ENCODE assay signal across 10 mouse cellular contexts in genomic region chr5:128203879-128204581, GRCm38 (mm10).
DNase-seq lines count a peak whose midpoint lies in the region; ATAC-seq and TF ChIP-seq lines count a peak whose summit lies in the region.
"Had no signal": no experiment of that assay in that cellular context is flagged by ENCODE, and none has a peak within 500 bp of the region (broad histone marks: within the 10 kb centered on the region; RNA-seq: fewer than 3 reads in every experiment).

No protein-coding gene starts in this region.

- H3K4me3 ChIP-seq in embryonic facial prominence, embryonic 11.5 days (ENCODE audit: low read depth, low read length) = no peak overlapping the region
- H3K4me3 ChIP-seq in left cerebral cortex, adult 2 months = no peak overlapping the region
- no peak overlapping the region for H3K4me3 ChIP-seq in midbrain, embryonic 15.5 days
- H3K4me3 ChIP-seq: neural tube, embryonic 12.5 days had no signal

- DNase-seq in heart, adult 11 months = peak; percentile 71
- no peak for DNase-seq in heart, postnatal 14 days
- DNase-seq in embryonic facial prominence, embryonic 11.5 days (ENCODE audit: low spot score) = no peak
- peak in 1 of 2 experiments; percentile 35 for DNase-seq in left cerebral cortex, adult 2 months (ENCODE audit: extremely low spot score in 1 of 2, low spot score in 2 of 2)
- no peak for DNase-seq in thymus, postnatal 4 days
- DNase-seq in testis, postnatal 10 days (ENCODE audit: low spot score) = no peak
- DNase-seq in adrenal gland, postnatal 36 days = no peak

- H3K9ac ChIP-seq in embryonic facial prominence, embryonic 11.5 days (replicated peaks; ENCODE audit: low read length) = no peak overlapping the region
- H3K9ac ChIP-seq in midbrain, embryonic 15.5 days = no peak overlapping the region
- H3K9ac ChIP-seq: neural tube, embryonic 12.5 days had no signal

- intact Hi-C loops in heart, postnatal 14 days (cut with DNase I) = no loop called here
- intact Hi-C loops in left cerebral cortex, adult 2 months (cut with DNase I) = no loop called here

- no peaks in the 10 kb centered on the region for H3K4me1 ChIP-seq in embryonic facial prominence, embryonic 11.5 days (ENCODE audit: control insufficient read depth, insufficient read depth, low read length)
- H3K4me1 ChIP-seq in midbrain, embryonic 15.5 days = peaks cover 17% of the 10 kb centered on the region

- no peaks in the 10 kb centered on the region for H3K36me3 ChIP-seq in embryonic facial prominence, embryonic 11.5 days (replicated peaks; ENCODE audit: control insufficient read depth, insufficient read depth, low read depth, low read length)
- no peaks in the 10 kb centered on the region for H3K36me3 ChIP-seq in midbrain, embryonic 15.5 days (replicated peaks)
- H3K36me3 ChIP-seq: neural tube, embryonic 12.5 days had no signal

- WGBS in embryonic facial prominence, embryonic 11.5 days = 31% methylated on average over 9 of the region's 9 CpGs
- WGBS in midbrain, embryonic 15.5 days = 11% methylated on average over 9 of the region's 9 CpGs

- H3K27me3 ChIP-seq in embryonic facial prominence, embryonic 11.5 days (ENCODE audit: control insufficient read depth, insufficient read depth, low read length) = no peaks in the 10 kb centered on the region
- H3K27me3 ChIP-seq in midbrain, embryonic 15.5 days (replicated peaks) = no peaks in the 10 kb centered on the region
- H3K27me3 ChIP-seq: neural tube, embryonic 12.5 days had no signal

- no peaks in the 10 kb centered on the region for H3K9me3 ChIP-seq in embryonic facial prominence, embryonic 11.5 days (replicated peaks; ENCODE audit: control insufficient read depth, low read length)
- no peaks in the 10 kb centered on the region for H3K9me3 ChIP-seq in midbrain, embryonic 15.5 days
- H3K9me3 ChIP-seq: neural tube, embryonic 12.5 days had no signal

- TF ChIP-seq CTCF in left cerebral cortex, adult 2 months (IDR thresholded peaks at IDR 0.05) = no peak

- ATAC-seq in embryonic facial prominence, embryonic 11.5 days (replicated peaks; ENCODE audit: insufficient number of reproducible peaks, low FRiP score, low TSS enrichment, low read depth) = peak; percentile 46
- peak; percentile 39; the same call in 1 of the 2 replicates for ATAC-seq in midbrain, embryonic 15.5 days (replicated peaks)

- no peak overlapping the region for H3K4me2 ChIP-seq in embryonic facial prominence, embryonic 11.5 days (ENCODE audit: low read depth, low read length)
- H3K4me2 ChIP-seq in midbrain, embryonic 15.5 days = peak overlapping the region; percentile 10; the same call in 1 of the 2 replicates
- H3K4me2 ChIP-seq: neural tube, embryonic 12.5 days had no signal

- H3K27ac ChIP-seq in embryonic facial prominence, embryonic 11.5 days (replicated peaks; ENCODE audit: low read depth, low read length) = no peak overlapping the region
- peak overlapping the region; percentile 58 for H3K27ac ChIP-seq in left cerebral cortex, adult 2 months
- peak overlapping the region; percentile 61 for H3K27ac ChIP-seq in midbrain, embryonic 15.5 days
- H3K27ac ChIP-seq: kidney, postnatal 0 days; neural tube, embryonic 12.5 days had no signal
